Mouse (Mus musculus) heart, embryonic 12.5 days (tissue): ENCODE measurements at regions not wholly inside any gene's neighbourhood (a gene's known extent, or its start where the extent isn't known, plus 50 kb on each side); places are given as distances from the start of the nearest gene placed in this dataset.

Source experiments
- ATAC-seq: fragments of 200-750 bp; cut with Nextera tagmentation; 2 replicates; pipeline ENCODE4 v1.8.0; 2017; ENCODE audit warnings: moderate TSS enrichment, moderate library complexity; ENCODE audit not compliant: insufficient number of reproducible peaks, low FRiP score
- H3K27ac ChIP-seq: fragments of 300-500 bp; sonication (generic); 2 replicates; pipeline ENCODE4 v1.5.1; 2016; ENCODE audit warnings: mild to moderate bottlenecking, moderate library complexity; ENCODE audit not compliant: poor library complexity, severe bottlenecking
- H3K27me3 ChIP-seq: fragments of 300-500 bp; sonication (generic); replicated peaks from 2 replicates; pipeline ENCODE4 v1.6.1; 2016; ENCODE audit warnings: mild to moderate bottlenecking, moderate library complexity
- H3K36me3 ChIP-seq: fragments of 300-500 bp; sonication (generic); 2 replicates; pipeline ENCODE4 v1.6.1; 2016; ENCODE audit warnings: mild to moderate bottlenecking, moderate library complexity
- H3K4me1 ChIP-seq: fragments of 300-500 bp; sonication (generic); replicated peaks from 2 replicates; pipeline ENCODE4 v1.6.1; 2016; ENCODE audit warnings: mild to moderate bottlenecking
- H3K4me2 ChIP-seq: fragments of 300-500 bp; sonication (generic); 2 replicates; pipeline ENCODE4 v1.6.1; 2016; ENCODE audit warnings: mild to moderate bottlenecking, moderate library complexity
- H3K4me3 ChIP-seq: fragments of 300-500 bp; sonication (generic); 2 replicates; pipeline ENCODE4 v1.5.1; 2016; ENCODE audit warnings: mild to moderate bottlenecking
- H3K9ac ChIP-seq: fragments of 300-500 bp; sonication (generic); 2 replicates; pipeline ENCODE4 v1.6.1; 2016; ENCODE audit warnings: mild to moderate bottlenecking, moderate library complexity
- H3K9me3 ChIP-seq: fragments of 300-500 bp; sonication (generic); replicated peaks from 2 replicates; pipeline ENCODE4 v1.6.1; 2016; ENCODE audit warnings: mild to moderate bottlenecking, moderate library complexity
- WGBS: fragments of 180-500 bp; shearing (Covaris S2); methylation state at CpG from one replicate; pipeline ENCODE4 v1.1.7; 2016; 5-methylcytosine and 5-hydroxymethylcytosine counted together

DNA sequence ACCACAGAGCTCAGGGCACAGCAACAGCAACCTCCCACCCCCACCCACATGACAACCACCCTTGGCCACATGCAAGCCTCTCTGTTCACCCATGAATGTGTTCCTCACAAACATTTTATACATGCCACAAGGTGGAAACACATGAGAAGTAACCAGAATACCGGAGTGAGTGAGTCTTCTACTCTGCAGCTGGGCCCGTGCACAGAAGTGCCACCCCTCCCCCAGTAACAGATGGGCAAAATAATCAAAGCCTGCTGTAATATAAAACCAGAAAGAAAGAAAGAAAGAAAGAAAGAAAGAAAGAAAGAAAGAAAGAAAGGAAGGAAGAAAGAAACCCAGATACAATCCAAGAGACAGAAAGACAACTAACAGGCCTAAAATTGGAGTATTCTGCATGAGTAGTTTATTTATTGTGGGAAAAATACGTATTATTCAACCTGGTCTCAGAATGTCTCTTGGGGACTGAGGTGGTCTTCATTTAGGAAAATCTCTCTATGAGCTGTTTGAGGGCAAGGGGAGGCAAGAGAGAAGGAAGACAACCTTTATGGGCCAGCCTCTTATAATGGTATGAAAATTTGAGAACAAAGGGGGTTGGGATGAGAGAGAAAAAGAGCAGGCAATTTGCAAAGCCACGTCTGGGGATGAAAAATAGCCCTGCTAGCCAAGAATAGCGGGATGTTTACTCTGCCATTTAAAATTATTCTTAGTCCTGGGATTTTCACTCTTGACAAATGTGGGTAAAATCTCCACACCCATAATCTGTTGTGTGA, 160.2 kb downstream of the Sox4 start:
- Histone ChIP-seq H3K4me1 (0 out of 2 replicates have a peak, but pooled peaks cover 8% of the 10 kb centered on the region), H3K9me3 (no peaks in the 10 kb centered on the region), H3K9ac (no peak overlapping the region), H3K4me3 (no peak overlapping the region), H3K27me3 (no peaks in the 10 kb centered on the region), H3K36me3 (no peaks in the 10 kb centered on the region), H3K4me2 (no peak overlapping the region), H3K27ac (no peak overlapping the region)
- WGBS = 63% methylated on average over 5 of the region's 5 CpGs
- no peak for ATAC-seq

DNA sequence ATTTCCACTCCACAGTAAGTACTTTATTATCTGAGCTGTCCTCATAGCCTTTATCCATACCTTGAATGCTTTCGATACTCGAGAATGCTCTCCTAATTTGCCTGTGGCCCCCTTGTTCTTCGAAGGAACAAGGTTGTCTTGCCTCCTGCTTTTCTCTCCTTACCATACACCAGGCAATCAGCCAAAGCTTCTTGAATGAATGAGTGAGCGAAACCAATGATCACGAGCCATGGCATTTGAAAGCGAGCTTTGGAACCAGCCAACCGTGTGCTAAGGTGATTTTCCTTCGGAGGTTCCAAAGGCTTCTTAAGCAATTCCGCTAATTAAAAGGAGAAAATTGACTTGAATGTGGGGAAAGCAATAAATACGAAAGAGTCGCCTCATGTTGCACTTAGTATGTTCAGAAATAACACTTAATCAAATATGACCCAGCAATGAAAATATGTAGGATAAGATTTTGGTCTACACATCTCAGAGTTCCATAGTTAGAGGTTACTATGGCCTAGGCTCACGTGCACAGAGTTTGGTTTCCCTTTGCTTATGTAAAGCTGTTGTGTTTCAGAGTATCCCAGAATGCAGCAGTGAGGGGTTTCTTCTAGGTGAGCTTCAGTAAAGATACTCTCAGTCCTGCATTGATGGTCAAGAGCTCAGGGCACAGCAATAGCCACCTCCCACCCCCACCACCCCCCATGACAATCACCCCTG, 160.9 kb downstream of the Sox4 start:
- H3K4me3 ChIP-seq = no peak overlapping the region
- no peak overlapping the region for H3K4me2 ChIP-seq
- ATAC-seq = no peak
- no peak overlapping the region for H3K9ac ChIP-seq
- 0 out of 2 replicates have a peak, but pooled peaks cover 2% of the 10 kb centered on the region for H3K4me1 ChIP-seq
- H3K36me3 ChIP-seq = no peaks in the 10 kb centered on the region
- H3K27ac ChIP-seq = no peak overlapping the region
- WGBS = 87% methylated on average over 12 of the region's 12 CpGs
- H3K9me3 ChIP-seq = no peaks in the 10 kb centered on the region
- no peaks in the 10 kb centered on the region for H3K27me3 ChIP-seq

DNA sequence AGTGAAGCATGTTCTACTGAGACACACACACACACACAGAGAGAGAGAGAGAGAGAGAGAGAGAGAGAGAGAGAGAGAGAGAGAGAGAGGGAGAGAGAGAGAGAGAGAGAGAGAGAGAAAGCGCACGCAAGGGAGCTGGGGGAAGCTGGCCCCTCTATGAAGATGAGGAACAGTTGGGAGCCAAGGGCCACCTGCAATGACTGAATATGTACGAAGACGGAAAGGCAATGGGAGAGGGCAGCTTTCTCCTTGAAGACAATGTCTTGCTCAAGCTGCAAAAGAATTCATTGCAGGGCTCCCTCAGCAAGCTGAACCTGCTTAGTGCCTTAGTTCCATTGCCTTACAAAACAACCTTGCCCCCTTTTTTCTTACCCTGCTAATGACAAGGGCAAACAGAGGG, 163.1 kb downstream of the Sox4 start:
- Histone ChIP-seq H3K4me3 (no peak overlapping the region), H3K27me3 (no peaks in the 10 kb centered on the region), H3K9ac (no peak overlapping the region), H3K9me3 (no peaks in the 10 kb centered on the region), H3K4me2 (no peak overlapping the region), H3K27ac (no peak overlapping the region), H3K4me1 (no peaks in the 10 kb centered on the region), H3K36me3 (no peaks in the 10 kb centered on the region)
- WGBS = 73% methylated on average over 4 of the region's 4 CpGs
- no peak for ATAC-seq

DNA sequence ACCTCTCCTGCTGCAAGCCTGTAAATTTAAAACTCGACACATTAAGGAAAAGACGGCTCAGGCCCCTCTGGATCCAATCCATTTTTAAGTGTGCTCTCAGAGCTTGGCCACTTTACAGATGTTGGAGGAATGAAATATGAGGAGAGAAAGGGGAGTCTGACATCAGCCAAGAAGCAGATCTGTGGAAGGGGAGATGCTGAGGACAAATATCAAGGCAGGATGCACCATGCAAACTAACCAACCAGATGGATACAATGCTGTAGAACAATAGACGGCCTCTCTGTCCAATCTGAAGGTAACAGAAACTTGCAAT, 166.2 kb downstream of the Sox4 start:
- Histone ChIP-seq H3K9me3 (no peaks in the 10 kb centered on the region), H3K36me3 (no peaks in the 10 kb centered on the region), H3K27me3 (no peaks in the 10 kb centered on the region), H3K4me3 (no peak overlapping the region), H3K4me1 (peaks cover 3% of the 10 kb centered on the region), H3K27ac (no peak overlapping the region), H3K9ac (no peak overlapping the region), H3K4me2 (no peak overlapping the region)
- WGBS = 54% methylated on average over 3 of the region's 3 CpGs
- no peak for ATAC-seq

DNA sequence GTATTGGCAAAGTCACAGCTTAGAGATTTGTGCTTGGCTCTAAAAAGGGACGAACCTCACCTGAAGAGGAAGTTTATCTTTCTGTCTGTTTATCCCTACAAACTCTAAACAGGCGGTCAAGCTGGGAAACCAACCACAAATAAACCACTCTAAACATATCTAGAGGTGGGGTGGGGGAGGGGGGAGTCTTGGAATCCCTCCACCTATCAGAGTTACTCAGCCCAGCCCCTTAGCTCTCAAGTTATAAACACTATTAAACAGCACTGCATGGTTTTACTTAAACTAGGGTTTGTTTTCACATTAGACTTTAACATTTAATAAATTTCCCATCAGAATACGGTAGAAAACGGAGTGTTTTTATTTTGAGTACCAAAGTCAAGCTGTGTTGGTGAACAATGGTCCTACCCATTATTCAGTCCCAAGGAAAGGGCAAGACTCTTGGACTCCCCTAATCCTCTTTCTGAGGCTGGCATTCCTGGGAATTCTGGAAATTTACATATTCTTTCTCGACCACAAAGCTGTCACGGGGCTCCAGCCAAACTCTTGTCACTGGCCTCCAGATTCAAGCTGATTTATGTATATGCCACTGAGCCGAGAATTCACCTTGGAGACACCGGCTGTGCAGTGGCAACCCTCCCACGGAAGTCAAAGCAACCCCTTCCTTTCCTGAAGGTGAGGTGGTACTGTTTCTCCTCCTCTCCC, 166.7 kb downstream of the Sox4 start:
- H3K9ac ChIP-seq = no peak overlapping the region
- no peaks in the 10 kb centered on the region for H3K9me3 ChIP-seq
- 53% methylated on average over 9 of the region's 9 CpGs for WGBS
- H3K4me3 ChIP-seq = no peak overlapping the region
- H3K4me2 ChIP-seq = no peak overlapping the region
- ATAC-seq = no peak
- no peaks in the 10 kb centered on the region for H3K27me3 ChIP-seq
- H3K4me1 ChIP-seq = peaks cover 8% of the 10 kb centered on the region
- no peaks in the 10 kb centered on the region for H3K36me3 ChIP-seq
- H3K27ac ChIP-seq = no peak overlapping the region

DNA sequence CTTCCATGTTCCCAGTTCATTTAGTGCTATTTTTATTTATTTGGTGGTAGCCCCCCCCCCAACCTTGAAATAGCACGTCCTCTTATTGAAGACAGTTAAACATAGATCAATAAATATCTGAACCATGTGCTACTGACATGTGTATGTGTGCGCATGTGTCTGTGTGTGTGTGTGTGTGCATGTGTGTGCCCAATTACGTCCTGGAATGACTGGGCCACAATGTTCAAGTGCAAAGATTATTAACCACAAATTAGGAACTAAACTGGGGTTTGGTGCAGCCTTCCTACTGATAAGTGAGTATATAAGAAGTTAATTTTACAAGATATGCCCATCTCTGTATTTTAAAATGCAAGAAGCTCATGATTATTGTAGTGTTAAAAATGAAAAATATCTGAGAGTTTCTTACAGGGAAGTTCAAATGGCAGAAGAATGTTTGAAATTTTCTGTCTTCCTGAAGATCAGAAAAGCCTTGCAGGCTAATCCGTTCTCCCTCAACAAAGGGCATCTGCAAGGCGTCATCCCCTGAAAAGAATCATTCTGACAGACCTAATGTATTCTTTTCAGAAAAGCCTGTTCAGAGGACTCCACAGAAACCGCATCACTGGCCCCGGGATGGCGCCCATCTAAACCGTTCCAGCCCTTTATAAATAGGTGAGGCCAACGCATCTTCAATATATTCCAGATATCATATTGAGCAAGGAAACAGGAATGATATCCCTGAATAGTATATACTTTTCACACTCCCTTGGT, 170.8 kb downstream of the Sox4 start:
- H3K4me1 ChIP-seq = peaks cover 12% of the 10 kb centered on the region
- no peaks in the 10 kb centered on the region for H3K36me3 ChIP-seq
- no peak overlapping the region for H3K4me3 ChIP-seq
- H3K9ac ChIP-seq = no peak overlapping the region
- ATAC-seq = no peak
- H3K27ac ChIP-seq = no peak overlapping the region
- WGBS = 47% methylated on average over 10 of the region's 10 CpGs
- H3K9me3 ChIP-seq = no peaks in the 10 kb centered on the region
- no peak overlapping the region for H3K4me2 ChIP-seq
- H3K27me3 ChIP-seq = no peaks in the 10 kb centered on the region

DNA sequence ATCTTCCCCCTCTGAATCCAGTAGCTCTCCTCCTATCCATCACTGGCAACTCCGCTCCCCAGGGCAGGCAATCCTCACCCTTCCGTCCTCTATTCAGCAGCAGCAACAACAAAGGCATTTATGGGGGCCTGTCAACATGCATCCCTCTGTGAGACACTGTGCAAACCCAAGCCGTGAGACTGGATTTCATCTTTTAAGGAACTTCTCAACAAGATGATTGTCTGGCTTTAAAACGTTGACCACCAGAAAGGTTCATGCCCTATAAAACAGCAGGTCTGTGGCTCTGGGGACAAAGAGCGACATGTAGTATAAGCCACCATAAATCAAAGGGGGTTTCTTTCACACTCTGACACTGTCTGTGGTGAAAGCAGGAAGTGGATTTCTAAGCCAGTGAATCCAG, 171.4 kb downstream of the Sox4 start:
- no peaks in the 10 kb centered on the region for H3K27me3 ChIP-seq
- no peak overlapping the region for H3K4me2 ChIP-seq
- no peak overlapping the region for H3K27ac ChIP-seq
- no peaks in the 10 kb centered on the region for H3K9me3 ChIP-seq
- no peak overlapping the region for H3K4me3 ChIP-seq
- peaks cover 12% of the 10 kb centered on the region for H3K4me1 ChIP-seq
- WGBS = 26% methylated on average over 5 of the region's 5 CpGs
- ATAC-seq = no peak
- no peaks in the 10 kb centered on the region for H3K36me3 ChIP-seq
- H3K9ac ChIP-seq = no peak overlapping the region

DNA sequence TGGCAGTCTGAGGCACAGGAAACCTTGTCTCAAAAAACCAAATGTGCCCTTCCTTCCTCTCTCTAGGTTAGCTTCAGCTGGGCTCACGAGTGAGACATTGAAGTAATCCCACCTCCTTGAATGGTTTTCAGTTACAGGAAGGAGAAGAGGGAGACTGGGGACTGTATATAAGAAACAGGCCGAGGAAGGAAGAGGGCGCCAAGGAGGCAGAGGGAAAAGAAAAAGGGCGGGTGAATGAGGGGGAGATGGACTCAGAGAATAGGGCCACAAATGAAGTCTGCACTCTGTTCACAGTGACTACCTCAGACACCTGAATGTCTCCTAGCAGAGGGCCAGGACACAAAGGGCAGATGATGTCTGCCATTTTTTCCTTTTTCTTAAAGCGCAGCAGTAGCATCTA, 171.9 kb downstream of the Sox4 start:
- H3K4me3 ChIP-seq = no peak overlapping the region
- 31% methylated on average over 5 of the region's 5 CpGs for WGBS
- H3K9me3 ChIP-seq = no peaks in the 10 kb centered on the region
- no peak overlapping the region for H3K9ac ChIP-seq
- H3K4me2 ChIP-seq = no peak overlapping the region
- H3K27me3 ChIP-seq = no peaks in the 10 kb centered on the region
- ATAC-seq = no peak
- H3K36me3 ChIP-seq = no peaks in the 10 kb centered on the region
- no peak overlapping the region for H3K27ac ChIP-seq
- peaks cover 12% of the 10 kb centered on the region for H3K4me1 ChIP-seq

DNA sequence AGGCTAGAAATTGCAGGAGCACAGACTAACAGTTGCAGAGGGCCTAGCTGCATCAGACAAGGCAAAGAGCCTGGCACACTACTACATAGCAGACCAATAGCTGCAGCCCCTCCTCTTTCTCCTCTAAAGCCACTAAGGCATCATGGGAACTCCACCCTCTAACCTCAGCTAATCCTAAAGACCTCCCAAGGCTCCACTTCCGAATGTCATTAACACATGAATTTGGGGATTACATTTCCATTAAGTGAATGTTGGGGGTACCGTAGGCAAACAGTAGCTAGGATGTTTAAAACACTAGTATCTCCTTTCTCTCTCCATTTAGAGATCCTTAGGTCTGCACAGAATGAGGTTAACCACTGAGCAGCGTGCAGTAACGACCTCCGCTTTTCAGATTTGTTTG, 173.1 kb downstream of the Sox4 start:
- Histone ChIP-seq H3K9ac (no peak overlapping the region), H3K9me3 (no peaks in the 10 kb centered on the region), H3K4me2 (no peak overlapping the region), H3K27me3 (no peaks in the 10 kb centered on the region), H3K27ac (no peak overlapping the region), H3K4me1 (peaks cover 12% of the 10 kb centered on the region), H3K36me3 (no peaks in the 10 kb centered on the region), H3K4me3 (no peak overlapping the region)
- 68% methylated on average over 5 of the region's 5 CpGs for WGBS
- no peak for ATAC-seq

DNA sequence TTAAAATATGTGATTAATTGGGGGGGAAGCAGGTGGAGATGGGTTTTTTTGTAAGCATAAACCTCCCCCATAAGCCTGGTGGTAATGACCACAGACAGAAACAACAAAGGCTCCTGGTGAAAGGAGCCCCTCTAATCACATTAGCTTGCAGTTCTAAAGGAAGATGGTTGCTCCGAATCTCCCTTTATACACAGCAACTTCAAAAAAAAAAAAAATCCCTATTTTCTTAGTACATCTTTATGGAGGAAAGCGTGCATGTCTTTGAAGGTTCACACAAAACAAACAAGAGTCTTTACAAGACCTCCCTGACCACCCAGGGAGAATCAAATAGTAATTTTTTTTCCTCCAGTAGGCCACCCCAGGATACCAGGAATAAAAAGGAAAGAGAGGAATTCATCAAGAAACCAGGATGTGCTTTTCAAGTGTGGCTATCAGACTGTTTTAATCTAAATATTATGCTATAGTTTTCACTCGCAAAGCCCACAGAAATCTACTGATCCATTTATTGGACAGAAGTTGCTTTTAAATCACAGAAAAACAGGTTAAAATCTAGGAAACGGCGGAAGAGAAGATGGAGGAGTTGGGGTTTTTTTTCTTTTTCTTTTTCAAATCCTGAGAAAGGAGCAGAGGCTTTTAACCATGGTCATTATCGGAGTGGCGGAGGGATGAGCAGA, 178.2 kb downstream of the Sox4 start:
- no peak for ATAC-seq
- Histone ChIP-seq H3K4me1 (peaks cover 11% of the 10 kb centered on the region), H3K27me3 (no peaks in the 10 kb centered on the region), H3K4me3 (no peak overlapping the region), H3K9me3 (no peaks in the 10 kb centered on the region), H3K4me2 (no peak overlapping the region), H3K9ac (no peak overlapping the region), H3K27ac (no peak overlapping the region), H3K36me3 (no peaks in the 10 kb centered on the region)
- WGBS = 80% methylated on average over 7 of the region's 7 CpGs
